Mouse (Mus musculus) layer of hippocampus, adult 8-10 months (tissue): Measurements from ENCODE around the gene Cdv3. TPM values are rescaled to one million over a fixed set of nuclear protein-coding genes. Genes with fewer than 3 reads are reported as not detected.

Experiments used
- DNase-seq, 2 experiments: peaks; one replicate each; pipeline ENCODE4 v3.0.0; 2022; ENCODE audit warnings: low spot score in 2 of 2
- total RNA-seq, 4 experiments: library from RNA; stranded (reverse); gene quantifications; 2 replicates each; pipeline ENCODE4 v1.2.4; 2022

Cdv3 gene
- 10 to 100 TPM; 62.8 to 73.0 (median 68.8) TPM for total RNA-seq

- DNase-seq, result peak; percentile 99 to 100
These were observed at the start of gene Cdv3 for GRCm38 (mm10) chr9:103365290-103366247. Gene Cdv3 (minus strand): TSS chr9:103365840.

GRCm38 (mm10) chr9:103413457-103413856 lies 47.8 kb upstream of the Cdv3 start:
- no peak for DNase-seq

- DNase-seq, result no peak
These were observed 43.5 kb upstream of the Cdv3 start for GRCm38 (mm10) chr9:103409119-103409518.

GRCm38 (mm10) chr9:103408136-103408777 lies 42.6 kb upstream of the Cdv3 start:
- DNase-seq, result no peak

GRCm38 (mm10) chr9:103403331-103403973 lies 37.8 kb upstream of the Cdv3 start:
- no peak for DNase-seq

- peak; percentile 7 to 19 for DNase-seq
These were observed 33.0 kb upstream of the Cdv3 start for GRCm38 (mm10) chr9:103398509-103399157.

- DNase-seq, result no peak
These were observed 27.6 kb upstream of the Cdv3 start for GRCm38 (mm10) chr9:103393256-103393655.

GRCm38 (mm10) chr9:103391796-103392372 lies 26.2 kb upstream of the Cdv3 start:
- DNase-seq, result no peak

- no peak for DNase-seq
These were observed 23.6 kb upstream of the Cdv3 start for GRCm38 (mm10) chr9:103389261-103389660.

- no peak for DNase-seq
These were observed 21.5 kb upstream of the Cdv3 start for GRCm38 (mm10) chr9:103387011-103387653.

- no peak for DNase-seq
These were observed 20.9 kb upstream of the Cdv3 start for GRCm38 (mm10) chr9:103386573-103386972.

- no peak for DNase-seq
These were observed 20.0 kb upstream of the Cdv3 start for GRCm38 (mm10) chr9:103385600-103385999.

- no peak for DNase-seq
These were observed 18.6 kb upstream of the Cdv3 start for GRCm38 (mm10) chr9:103384141-103384796.

GRCm38 (mm10) chr9:103383576-103383975 lies 17.9 kb upstream of the Cdv3 start:
- no peak for DNase-seq

GRCm38 (mm10) chr9:103382989-103383388 lies 17.3 kb upstream of the Cdv3 start:
- DNase-seq, result no peak

- DNase-seq, result no peak
These were observed 14.9 kb upstream of the Cdv3 start for GRCm38 (mm10) chr9:103380566-103380965.

GRCm38 (mm10) chr9:103379199-103379598 lies 13.6 kb upstream of the Cdv3 start:
- no peak for DNase-seq

GRCm38 (mm10) chr9:103378686-103379085 lies 13.0 kb upstream of the Cdv3 start:
- DNase-seq, result no peak

GRCm38 (mm10) chr9:103376346-103377320 lies 11.0 kb upstream of the Cdv3 start:
- DNase-seq, result no peak
